Comparison of ENCODE assay signal across 11 mouse cellular contexts in the genomic region with DNA sequence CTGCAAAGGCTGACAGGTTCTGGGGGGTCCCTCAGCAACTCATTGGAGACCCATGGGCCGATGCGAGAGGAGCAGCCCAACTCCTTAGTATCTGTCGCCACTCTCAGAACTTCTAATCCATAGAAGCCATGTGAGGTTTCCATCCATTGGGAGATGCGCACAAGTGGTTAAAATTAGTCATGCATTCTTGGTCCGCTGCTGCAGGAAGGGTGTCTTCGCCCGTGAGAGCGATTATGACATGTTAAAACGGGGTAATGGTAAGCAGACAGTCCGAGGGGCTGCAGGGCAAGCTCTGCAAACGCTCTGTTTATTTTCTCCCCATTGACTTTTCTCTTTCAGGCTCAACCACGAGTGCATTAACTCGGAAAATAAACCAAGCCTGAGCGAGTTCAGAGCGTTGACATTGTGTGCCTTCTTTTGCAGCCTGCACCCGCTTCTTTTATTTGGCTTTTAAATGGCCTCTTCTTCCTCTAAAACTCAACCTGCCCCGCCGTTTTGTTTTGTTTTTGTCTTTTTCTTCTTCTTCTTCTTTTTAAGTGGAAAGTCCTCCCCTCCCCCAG.
DNase-seq lines count a peak whose midpoint lies in the region; ATAC-seq and TF ChIP-seq lines count a peak whose summit lies in the region.
"Had no signal": no experiment of that assay in that cellular context is flagged by ENCODE, and none has a peak within 500 bp of the region (broad histone marks: within the 10 kb centered on the region; RNA-seq: fewer than 3 reads in every experiment).

No protein-coding gene starts in this region.

- WGBS in heart, embryonic 15.5 days = 46% methylated on average over 18 of the region's 18 CpGs
- WGBS in heart, embryonic 11.5 days (ENCODE audit: insufficient replicate concordance) = 58% methylated on average over 18 of the region's 18 CpGs
- 15% methylated on average over 18 of the region's 18 CpGs for WGBS in embryonic facial prominence, embryonic 12.5 days
- 14% methylated on average over 18 of the region's 18 CpGs for WGBS in hindbrain, embryonic 16.5 days
- 16% methylated on average over 18 of the region's 18 CpGs for WGBS in neural tube, embryonic 15.5 days
- 69% methylated on average over 18 of the region's 18 CpGs for WGBS in heart, adult 2 months

- no peaks in the 10 kb centered on the region for H3K36me3 ChIP-seq in heart, embryonic 15.5 days
- H3K36me3 ChIP-seq in heart, embryonic 11.5 days (ENCODE audit: control insufficient read depth, insufficient read depth, low read length) = no peaks in the 10 kb centered on the region
- H3K36me3 ChIP-seq in embryonic facial prominence, embryonic 12.5 days = no peaks in the 10 kb centered on the region
- no peaks in the 10 kb centered on the region for H3K36me3 ChIP-seq in hindbrain, embryonic 16.5 days (ENCODE audit: control insufficient read depth, insufficient read depth, low read length)
- H3K36me3 ChIP-seq in neural tube, embryonic 15.5 days = no peaks in the 10 kb centered on the region
- H3K36me3 ChIP-seq in heart, adult 2 months (ENCODE audit: control insufficient read depth, insufficient read depth, low read length) = no peaks in the 10 kb centered on the region
- H3K36me3 ChIP-seq: limb, embryonic 15.5 days had no signal

- H3K27ac ChIP-seq in heart, embryonic 15.5 days = no peak overlapping the region
- no peak overlapping the region for H3K27ac ChIP-seq in heart, embryonic 11.5 days (ENCODE audit: low read depth, low read length)
- H3K27ac ChIP-seq in embryonic facial prominence, embryonic 12.5 days = peak overlapping the region; percentile 72
- H3K27ac ChIP-seq in hindbrain, embryonic 16.5 days (ENCODE audit: low read depth, low read length) = no peak overlapping the region
- no peak overlapping the region for H3K27ac ChIP-seq in neural tube, embryonic 15.5 days (replicated peaks)
- no peak overlapping the region for H3K27ac ChIP-seq in heart, adult 2 months
- H3K27ac ChIP-seq: limb, embryonic 15.5 days had no signal

- TF ChIP-seq POLR2A in heart, adult 2 months (IDR thresholded peaks at IDR 0.05; ENCODE audit: insufficient read depth, low read depth, low read length) = no peak

- H3K79me2 ChIP-seq in heart, adult 2 months (replicated peaks; ENCODE audit: control insufficient read depth, insufficient read depth, low read length) = no peaks in the 10 kb centered on the region

- no peak for TF ChIP-seq EP300 in heart, adult 2 months (IDR thresholded peaks at IDR 0.05; ENCODE audit: insufficient read depth, low read depth, low read length)

- H3K9me3 ChIP-seq in heart, embryonic 15.5 days (replicated peaks) = no peaks in the 10 kb centered on the region
- H3K9me3 ChIP-seq in heart, embryonic 11.5 days (replicated peaks; ENCODE audit: control insufficient read depth, low read length) = no peaks in the 10 kb centered on the region
- no peaks in the 10 kb centered on the region for H3K9me3 ChIP-seq in embryonic facial prominence, embryonic 12.5 days
- H3K9me3 ChIP-seq in hindbrain, embryonic 16.5 days (ENCODE audit: control insufficient read depth, low read length) = no peaks in the 10 kb centered on the region; the same call in 1 of the 2 replicates
- no peaks in the 10 kb centered on the region for H3K9me3 ChIP-seq in neural tube, embryonic 15.5 days (replicated peaks)
- H3K9me3 ChIP-seq: limb, embryonic 15.5 days had no signal

- H3K9ac ChIP-seq in heart, embryonic 15.5 days = no peak overlapping the region
- no peak overlapping the region for H3K9ac ChIP-seq in heart, embryonic 11.5 days (ENCODE audit: low read depth, low read length)
- H3K9ac ChIP-seq in embryonic facial prominence, embryonic 12.5 days = no peak overlapping the region
- no peak overlapping the region for H3K9ac ChIP-seq in hindbrain, embryonic 16.5 days (ENCODE audit: low read depth, low read length)
- H3K9ac ChIP-seq in neural tube, embryonic 15.5 days (replicated peaks) = no peak overlapping the region
- H3K9ac ChIP-seq in heart, adult 2 months (ENCODE audit: low read depth, low read length) = no peak overlapping the region
- H3K9ac ChIP-seq: limb, embryonic 15.5 days had no signal

- H3K27me3 ChIP-seq in heart, embryonic 15.5 days = 0 out of 2 replicates have a peak, but pooled peaks cover 3% of the 10 kb centered on the region
- no peaks in the 10 kb centered on the region for H3K27me3 ChIP-seq in heart, embryonic 11.5 days (ENCODE audit: control insufficient read depth, insufficient read depth, low read length)
- H3K27me3 ChIP-seq in embryonic facial prominence, embryonic 12.5 days = no peaks in the 10 kb centered on the region
- H3K27me3 ChIP-seq in hindbrain, embryonic 16.5 days (replicated peaks; ENCODE audit: control insufficient read depth, insufficient read depth, low read length) = peaks cover 8% of the 10 kb centered on the region; the same call in 1 of the 2 replicates
- peaks cover 14% of the 10 kb centered on the region; the same call in 1 of the 2 replicates for H3K27me3 ChIP-seq in neural tube, embryonic 15.5 days (replicated peaks)
- no peaks in the 10 kb centered on the region for H3K27me3 ChIP-seq in heart, adult 2 months (ENCODE audit: control insufficient read depth, insufficient read depth, low read length)
- H3K27me3 ChIP-seq: limb, embryonic 15.5 days had no signal

- H3K4me2 ChIP-seq in heart, embryonic 15.5 days = peak overlapping the region; percentile 21; the same call in 1 of the 2 replicates
- H3K4me2 ChIP-seq in heart, embryonic 11.5 days = no peak overlapping the region
- peak overlapping the region; percentile 33 for H3K4me2 ChIP-seq in embryonic facial prominence, embryonic 12.5 days (replicated peaks)
- H3K4me2 ChIP-seq in hindbrain, embryonic 16.5 days (ENCODE audit: low read length) = peak overlapping the region; percentile 23
- peak overlapping the region; percentile 39 for H3K4me2 ChIP-seq in neural tube, embryonic 15.5 days
- H3K4me2 ChIP-seq: limb, embryonic 15.5 days had no signal

- TF ChIP-seq CTCF in heart, adult 2 months (IDR thresholded peaks at IDR 0.05) = no peak

- peaks cover 12% of the 10 kb centered on the region for H3K4me1 ChIP-seq in heart, embryonic 15.5 days (replicated peaks)
- H3K4me1 ChIP-seq in heart, embryonic 11.5 days (ENCODE audit: control insufficient read depth, insufficient read depth, low read length) = peaks cover 6% of the 10 kb centered on the region; the same call in 1 of the 2 replicates
- H3K4me1 ChIP-seq in embryonic facial prominence, embryonic 12.5 days = peaks cover 28% of the 10 kb centered on the region
- peaks cover 8% of the 10 kb centered on the region; the same call in 1 of the 2 replicates for H3K4me1 ChIP-seq in hindbrain, embryonic 16.5 days (ENCODE audit: control insufficient read depth, insufficient read depth, low read depth, low read length)
- peaks cover 14% of the 10 kb centered on the region for H3K4me1 ChIP-seq in neural tube, embryonic 15.5 days
- no peaks in the 10 kb centered on the region for H3K4me1 ChIP-seq in heart, adult 2 months (ENCODE audit: control insufficient read depth, insufficient read depth, low read length)

- DNase-seq in frontal cortex, postnatal 36 days (ENCODE audit: low spot score in 2 of 2) = no peak
- no peak for DNase-seq in heart, adult 2 months
- DNase-seq: adrenal gland, postnatal 36 days; cerebellum, postnatal 10 days had no signal

- no peak overlapping the region for H3K4me3 ChIP-seq in heart, embryonic 15.5 days
- H3K4me3 ChIP-seq in heart, embryonic 11.5 days (ENCODE audit: low read depth, low read length) = no peak overlapping the region
- H3K4me3 ChIP-seq in embryonic facial prominence, embryonic 12.5 days = no peak overlapping the region
- no peak overlapping the region for H3K4me3 ChIP-seq in hindbrain, embryonic 16.5 days (ENCODE audit: low read length)
- H3K4me3 ChIP-seq in neural tube, embryonic 15.5 days (replicated peaks) = no peak overlapping the region
- H3K4me3 ChIP-seq in heart, adult 2 months = no peak overlapping the region
- H3K4me3 ChIP-seq: limb, embryonic 15.5 days had no signal

- intact Hi-C loops in heart, adult 2 months (cut with DNase I) = loop anchor here (5.0 kb wide), 1 partner anchor 775 kb away; a partner anchor contains a TSS

- no peak for ATAC-seq in heart, embryonic 15.5 days (replicated peaks; ENCODE audit: insufficient number of reproducible peaks, insufficient read depth, low FRiP score, low read depth)
- ATAC-seq in heart, embryonic 11.5 days (replicated peaks; ENCODE audit: insufficient number of reproducible peaks, low FRiP score, low TSS enrichment) = no peak
- 0 out of 2 replicates have a peak, but pooled peaks have one; percentile 50 for ATAC-seq in embryonic facial prominence, embryonic 12.5 days (ENCODE audit: insufficient number of reproducible peaks, insufficient read depth, low FRiP score, low TSS enrichment)
- no peak for ATAC-seq in hindbrain, embryonic 16.5 days
- no peak for ATAC-seq in neural tube, embryonic 15.5 days (ENCODE audit: low FRiP score)
- ATAC-seq in erythroblast, adult 5-6 weeks (replicated peaks; ENCODE audit: low FRiP score, poor library complexity, severe bottlenecking) = no peak
